In the genomic region with DNA sequence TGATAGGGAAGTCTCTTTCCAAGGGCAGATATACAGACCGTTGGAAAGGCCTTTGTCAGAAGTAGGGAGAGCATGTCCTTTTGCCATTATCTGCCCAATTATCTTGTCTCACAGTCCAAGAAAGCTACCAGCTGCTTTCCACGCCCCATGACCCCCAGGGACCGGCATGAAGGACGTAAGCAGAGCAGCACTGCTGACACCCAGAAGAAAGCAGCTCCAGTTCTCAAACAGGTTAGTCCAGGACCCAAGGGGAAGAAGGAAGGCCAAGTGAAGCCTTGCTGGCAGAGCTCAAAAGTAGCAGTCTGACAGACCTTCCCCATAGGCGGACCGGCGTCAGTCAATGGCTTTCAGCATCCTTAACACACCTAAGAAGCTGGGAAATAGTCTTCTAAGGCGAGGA, we compare ENCODE assay signal across 21 mouse cellular contexts. TPM values are rescaled to one million over a fixed set of nuclear protein-coding genes. Genes with fewer than 3 reads are reported as not detected.
DNase-seq lines count a peak whose midpoint lies in the region; ATAC-seq lines count a peak whose summit lies in the region.
"Had no signal": no experiment of that assay in that cellular context is flagged by ENCODE, and none has a peak within 500 bp of the region (broad histone marks: within the 10 kb centered on the region; RNA-seq: fewer than 3 reads in every experiment).

No protein-coding gene starts in this region.

- H3K36me3 ChIP-seq in hindbrain, embryonic 15.5 days: peaks cover 94% of the 10 kb centered on the region
- H3K36me3 ChIP-seq in hindbrain, embryonic 10.5 days: peaks cover 100% of the 10 kb centered on the region
- H3K36me3 ChIP-seq in midbrain, embryonic 11.5 days (ENCODE audit: control insufficient read depth, insufficient read depth, low read length): peaks cover 70% of the 10 kb centered on the region
- H3K36me3 ChIP-seq in midbrain, embryonic 14.5 days (ENCODE audit: control insufficient read depth, insufficient read depth, low read length): peaks cover 98% of the 10 kb centered on the region

- no peak overlapping the region for H3K4me3 ChIP-seq in hindbrain, embryonic 15.5 days
- H3K4me3 ChIP-seq in hindbrain, embryonic 10.5 days: no peak overlapping the region
- no peak overlapping the region for H3K4me3 ChIP-seq in midbrain, embryonic 11.5 days (ENCODE audit: low read depth, low read length)
- no peak overlapping the region for H3K4me3 ChIP-seq in midbrain, embryonic 14.5 days (replicated peaks; ENCODE audit: low read depth, low read length)

- H3K9me3 ChIP-seq in hindbrain, embryonic 15.5 days: no peaks in the 10 kb centered on the region
- no peaks in the 10 kb centered on the region for H3K9me3 ChIP-seq in hindbrain, embryonic 10.5 days
- H3K9me3 ChIP-seq in midbrain, embryonic 11.5 days (ENCODE audit: control insufficient read depth, low read length): no peaks in the 10 kb centered on the region
- H3K9me3 ChIP-seq in midbrain, embryonic 14.5 days (ENCODE audit: control insufficient read depth, low read length): no peaks in the 10 kb centered on the region
- H3K9me3 ChIP-seq: G1E had no signal

- H3K4me2 ChIP-seq in hindbrain, embryonic 15.5 days: no peak overlapping the region
- no peak overlapping the region for H3K4me2 ChIP-seq in midbrain, embryonic 11.5 days
- H3K4me2 ChIP-seq in midbrain, embryonic 14.5 days (ENCODE audit: low read length): no peak overlapping the region

- peak; percentile 15 for DNase-seq in adrenal gland, adult 2 months
- DNase-seq in adrenal gland, adult 18-20 months (ENCODE audit: low spot score in 2 of 2): no peak
- no peak for DNase-seq in hindbrain, embryonic 10.5 days (ENCODE audit: low spot score)
- peak; percentile 86 for DNase-seq in midbrain, embryonic 11.5 days (ENCODE audit: low spot score, missing footprints)
- DNase-seq in midbrain, embryonic 14.5 days: no peak
- DNase-seq: adrenal gland, adult 8-10 months; adrenal gland, postnatal 10 days; adrenal gland, postnatal 14 days; adrenal gland, postnatal 25 days; B cell, adult 2 months; cerebellum, adult 11 months; cerebellum, adult 11-12 months; cerebellum, adult 18-20 months; cerebellum, adult 2 months; cerebellum, adult 8-10 months had no signal

- H3K9ac ChIP-seq in hindbrain, embryonic 15.5 days: no peak overlapping the region
- H3K9ac ChIP-seq in midbrain, embryonic 11.5 days (ENCODE audit: low read length): no peak overlapping the region
- no peak overlapping the region for H3K9ac ChIP-seq in midbrain, embryonic 14.5 days (replicated peaks; ENCODE audit: low read length)

- 0 out of 2 replicates have a peak overlapping the region, but pooled peaks have one; percentile 4 for H3K27ac ChIP-seq in hindbrain, embryonic 15.5 days (replicated peaks)
- no peak overlapping the region for H3K27ac ChIP-seq in hindbrain, embryonic 10.5 days
- no peak overlapping the region for H3K27ac ChIP-seq in midbrain, embryonic 11.5 days (ENCODE audit: low read depth, low read length)
- no peak overlapping the region for H3K27ac ChIP-seq in midbrain, embryonic 14.5 days (replicated peaks; ENCODE audit: low read depth, low read length)

- 86% methylated on average over 8 of the region's 8 CpGs for WGBS in hindbrain, embryonic 15.5 days
- 90% methylated on average over 8 of the region's 8 CpGs for WGBS in hindbrain, embryonic 10.5 days
- WGBS in midbrain, embryonic 11.5 days: 91% methylated on average over 8 of the region's 8 CpGs
- WGBS in midbrain, embryonic 14.5 days: 87% methylated on average over 8 of the region's 8 CpGs

- H3K4me1 ChIP-seq in hindbrain, embryonic 15.5 days (replicated peaks): no peaks in the 10 kb centered on the region
- H3K4me1 ChIP-seq in hindbrain, embryonic 10.5 days (replicated peaks): no peaks in the 10 kb centered on the region
- no peaks in the 10 kb centered on the region for H3K4me1 ChIP-seq in midbrain, embryonic 11.5 days (ENCODE audit: control insufficient read depth, insufficient read depth, low read length)
- H3K4me1 ChIP-seq in midbrain, embryonic 14.5 days (ENCODE audit: control insufficient read depth, insufficient read depth, low read length): no peaks in the 10 kb centered on the region

- ATAC-seq in hindbrain, embryonic 15.5 days (ENCODE audit: low FRiP score, low read depth): no peak
- ATAC-seq in midbrain, embryonic 11.5 days (ENCODE audit: low FRiP score): no peak
- no peak for ATAC-seq in midbrain, embryonic 14.5 days (ENCODE audit: low FRiP score, low TSS enrichment)
- ATAC-seq: activated CD4-positive, CD25-positive, alpha-beta regulatory T cell, adult 4 months; CD4-positive, CD25-positive, alpha-beta regulatory T cell, adult 4 months; Patski had no signal

- no peaks in the 10 kb centered on the region for H3K27me3 ChIP-seq in hindbrain, embryonic 15.5 days
- H3K27me3 ChIP-seq in hindbrain, embryonic 10.5 days (ENCODE audit: insufficient read depth, poor library complexity, severe bottlenecking): no peaks in the 10 kb centered on the region
- no peaks in the 10 kb centered on the region for H3K27me3 ChIP-seq in midbrain, embryonic 11.5 days (ENCODE audit: control insufficient read depth, insufficient read depth, low read length)
- H3K27me3 ChIP-seq in midbrain, embryonic 14.5 days (ENCODE audit: control insufficient read depth, insufficient read depth, low read length): no peaks in the 10 kb centered on the region
- H3K27me3 ChIP-seq: CH12.LX, Patski had no signal

RNA-seq across cellular contexts. Expression of gene Il18bp, which starts 5.1 kb away (rescaled TPM):
- 10 to 100 TPM in 1 of 2 experiments, 1 to 10 TPM in 1; 6.1 to 22.2 TPM for total RNA-seq in adrenal gland, adult 2 months (2021)
- polyA plus RNA-seq in adrenal gland, adult 2 months (2012; rRNA removed): 15.5 and 18.2 TPM in 2 replicates
- 10 to 100 TPM in 1 of 2 experiments, 1 to 10 TPM in 1; 8.4 to 12.5 TPM for total RNA-seq in adrenal gland, adult 18-20 months (2021)
- 4.7 and 5.4 TPM in 2 replicates for polyA plus RNA-seq in hindbrain, embryonic 15.5 days (2015; fragmentation: Nextera tagmentation; extraction: Ambion mirVana)
- 2.4 and 3.8 TPM in 2 replicates for polyA plus RNA-seq in hindbrain, embryonic 10.5 days (2016; fragmentation: Nextera tagmentation; extraction: Ambion mirVana)
- 2.3 and 3.4 TPM in 2 replicates for polyA plus RNA-seq in midbrain, embryonic 11.5 days (2014; fragmentation: Nextera tagmentation; extraction: Ambion mirVana)
- 4.0 and 6.0 TPM in 2 replicates for polyA plus RNA-seq in midbrain, embryonic 14.5 days (2014; fragmentation: Nextera tagmentation; extraction: Ambion mirVana)

RNA-seq across cellular contexts. Expression of gene Rnf121, which starts 51.9 kb away (rescaled TPM):
- total RNA-seq in adrenal gland, adult 2 months (2021): 10 to 100 TPM; 28.5 to 36.9 TPM
- polyA plus RNA-seq in adrenal gland, adult 2 months (2012; rRNA removed): 12.3 and 12.8 TPM in 2 replicates
- 10 to 100 TPM; 38.5 to 38.7 TPM for total RNA-seq in adrenal gland, adult 18-20 months (2021)
- 34.5 and 35.5 TPM in 2 replicates for polyA plus RNA-seq in hindbrain, embryonic 15.5 days (2015; fragmentation: Nextera tagmentation; extraction: Ambion mirVana)
- polyA plus RNA-seq in hindbrain, embryonic 10.5 days (2016; fragmentation: Nextera tagmentation; extraction: Ambion mirVana): 30.3 and 32.3 TPM in 2 replicates
- 28.3 and 29.7 TPM in 2 replicates for polyA plus RNA-seq in midbrain, embryonic 11.5 days (2014; fragmentation: Nextera tagmentation; extraction: Ambion mirVana)
- 30.7 and 31.1 TPM in 2 replicates for polyA plus RNA-seq in midbrain, embryonic 14.5 days (2014; fragmentation: Nextera tagmentation; extraction: Ambion mirVana)

RNA-seq across cellular contexts. Expression of gene Xndc1, which starts 51.9 kb away (rescaled TPM):
- 10 to 100 TPM; 11.8 to 12.0 TPM for total RNA-seq in adrenal gland, adult 2 months (2021)
- 22.3 and 29.9 TPM in 2 replicates for polyA plus RNA-seq in adrenal gland, adult 2 months (2012; rRNA removed)
- 10 to 100 TPM; 11.6 to 12.6 TPM for total RNA-seq in adrenal gland, adult 18-20 months (2021)
- polyA plus RNA-seq in hindbrain, embryonic 15.5 days (2015; fragmentation: Nextera tagmentation; extraction: Ambion mirVana): 26.7 and 28.1 TPM in 2 replicates
- polyA plus RNA-seq in hindbrain, embryonic 10.5 days (2016; fragmentation: Nextera tagmentation; extraction: Ambion mirVana): 37.4 and 42.3 TPM in 2 replicates
- polyA plus RNA-seq in midbrain, embryonic 11.5 days (2014; fragmentation: Nextera tagmentation; extraction: Ambion mirVana): 22.6 and 23.7 TPM in 2 replicates
- 21.0 and 24.3 TPM in 2 replicates for polyA plus RNA-seq in midbrain, embryonic 14.5 days (2014; fragmentation: Nextera tagmentation; extraction: Ambion mirVana)

RNA-seq across cellular contexts. Expression of gene Xntrpc, which starts 52.1 kb away (rescaled TPM):
- under 1 TPM; 0.63 to 0.79 TPM for total RNA-seq in adrenal gland, adult 2 months (2021)
- 2.4 and 2.5 TPM in 2 replicates for polyA plus RNA-seq in adrenal gland, adult 2 months (2012; rRNA removed)
- under 1 TPM; 0.89 to 0.99 TPM for total RNA-seq in adrenal gland, adult 18-20 months (2021)
- polyA plus RNA-seq in hindbrain, embryonic 15.5 days (2015; fragmentation: Nextera tagmentation; extraction: Ambion mirVana): 0.51 and 0.99 TPM in 2 replicates
- polyA plus RNA-seq in hindbrain, embryonic 10.5 days (2016; fragmentation: Nextera tagmentation; extraction: Ambion mirVana): 2.0 and 2.2 TPM in 2 replicates
- 1.2 TPM in 2 replicates for polyA plus RNA-seq in midbrain, embryonic 11.5 days (2014; fragmentation: Nextera tagmentation; extraction: Ambion mirVana)
- polyA plus RNA-seq in midbrain, embryonic 14.5 days (2014; fragmentation: Nextera tagmentation; extraction: Ambion mirVana): 1.3 and 1.5 TPM in 2 replicates

Comparison
In these comparisons a context has a peak if more than half of its experiments do, and no peak if none do; other contexts are left out.
1. DNase-seq: peak in adrenal gland, adult 2 months (single experiment) and midbrain, embryonic 11.5 days (single experiment); none in adrenal gland, adult 18-20 months (0 of 2), hindbrain, embryonic 10.5 days (single experiment) and midbrain, embryonic 14.5 days (single experiment).